Mouse (Mus musculus) embryonic fibroblast, embryonic 13.5 days (primary cell): Measurements from ENCODE around the gene Dscam.

Experiments
- CTCF ChIP-seq: IDR thresholded peaks from 2 replicates; pipeline ENCODE4 v1.5.1; 2011; ENCODE audit warnings: mild to moderate bottlenecking, control low read depth, low read length, moderate library complexity, borderline replicate concordance; ENCODE audit not compliant: insufficient read depth
- POLR2A ChIP-seq: IDR thresholded peaks from 2 replicates; pipeline ENCODE4 v1.6.1; 2011; ENCODE audit warnings: low read depth, mild to moderate bottlenecking, control low read depth, low read length, moderate library complexity

GRCm38 (mm10) chr16:96671603-96672374 lies 498.8 kb downstream of the Dscam start:
- TF ChIP-seq POLR2A (no peak), CTCF (no peak)
